Mouse (Mus musculus) spleen, postnatal 10 days (tissue): ENCODE measurements around the gene Zfp467.
A peak's percentile ranks its signal among the peaks of the same experiment; 100 is the strongest.

Experiments
- DNase-seq, 2 experiments: peaks; one replicate each; pipeline ENCODE4 v3.0.0; 2021 to 2022; ENCODE audit warnings: low spot score in 2 of 2

Gene Zfp467

DNA sequence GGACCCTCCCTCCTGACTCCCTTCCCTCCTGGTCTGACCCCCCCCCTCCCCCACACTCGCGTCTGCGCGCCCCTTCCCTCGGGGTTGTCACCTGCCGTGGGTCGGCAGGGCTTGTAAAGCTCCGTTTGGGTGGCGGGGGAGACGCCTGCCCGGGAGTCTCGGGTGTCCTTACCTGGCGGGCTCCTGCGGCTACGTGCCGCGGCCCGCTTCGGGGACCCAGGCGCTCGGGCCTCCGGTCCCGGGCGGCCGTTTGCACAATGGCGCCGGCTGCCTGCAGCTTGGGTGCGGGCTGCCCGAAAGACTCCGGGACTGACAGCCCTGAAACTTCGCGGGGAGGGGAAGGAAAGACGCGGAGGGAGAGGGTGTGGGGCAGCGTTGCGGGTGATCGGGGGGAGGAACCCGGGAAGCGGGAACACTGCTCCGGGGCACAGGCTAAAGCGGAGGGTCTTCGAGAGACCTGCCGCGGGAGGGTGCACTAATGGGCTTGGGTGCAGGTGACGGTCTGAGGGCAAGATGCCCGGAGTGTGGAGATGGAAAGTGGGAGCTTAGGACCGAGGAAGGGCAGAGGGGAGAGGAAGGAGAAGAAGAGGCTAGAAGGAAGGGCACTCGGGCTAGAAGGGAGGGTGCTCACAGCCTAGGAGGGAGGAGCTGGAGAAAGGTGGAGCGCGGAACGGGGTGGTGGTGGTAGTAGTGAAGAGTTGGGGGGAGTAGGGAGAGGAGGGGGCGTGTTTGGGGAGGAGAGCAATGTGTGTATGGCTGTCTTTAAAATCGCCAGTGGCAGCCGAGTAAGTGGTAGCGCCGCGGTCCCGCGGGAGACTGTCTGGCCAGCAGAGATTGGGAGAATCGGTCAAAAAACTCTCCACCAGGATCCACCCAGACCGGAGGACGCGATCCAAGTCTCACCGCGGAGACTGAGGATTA, at the start of gene Zfp467:
TSS of gene Zfp467 (minus strand) at position 645 of the 921 bp plus-strand sequence.
- DNase-seq = peak; percentile 19 to 40

DNA sequence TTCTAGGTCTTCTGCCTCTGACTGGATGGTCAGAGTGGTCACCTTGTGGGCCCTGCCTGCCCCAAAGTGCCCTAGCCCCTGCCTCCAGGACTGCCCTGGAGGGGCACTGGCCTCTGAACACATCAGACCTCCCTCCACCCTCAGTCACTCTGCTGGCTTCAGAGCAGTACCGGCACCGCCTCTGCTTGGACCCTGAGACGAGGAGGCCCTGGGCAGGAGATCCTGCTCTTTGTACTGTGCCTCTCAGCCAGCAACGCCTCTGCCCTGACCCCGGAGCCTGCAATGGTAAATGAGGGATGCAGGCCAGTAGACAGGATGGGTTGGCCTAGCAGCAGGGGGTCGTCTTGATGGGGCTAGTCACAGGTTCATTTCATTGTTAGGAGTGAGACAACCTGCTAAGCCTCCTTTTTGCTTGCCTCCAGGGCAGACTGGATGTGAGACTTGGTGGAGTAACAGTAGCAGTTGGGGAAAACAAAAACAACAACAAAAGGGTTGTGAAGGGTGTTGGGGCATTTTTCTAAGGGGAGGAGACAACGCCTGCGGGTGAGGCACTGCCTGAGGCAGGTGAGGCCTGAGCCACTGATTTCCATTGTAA, 47.6 kb upstream of the Zfp467 start:
- no peak for DNase-seq

DNA sequence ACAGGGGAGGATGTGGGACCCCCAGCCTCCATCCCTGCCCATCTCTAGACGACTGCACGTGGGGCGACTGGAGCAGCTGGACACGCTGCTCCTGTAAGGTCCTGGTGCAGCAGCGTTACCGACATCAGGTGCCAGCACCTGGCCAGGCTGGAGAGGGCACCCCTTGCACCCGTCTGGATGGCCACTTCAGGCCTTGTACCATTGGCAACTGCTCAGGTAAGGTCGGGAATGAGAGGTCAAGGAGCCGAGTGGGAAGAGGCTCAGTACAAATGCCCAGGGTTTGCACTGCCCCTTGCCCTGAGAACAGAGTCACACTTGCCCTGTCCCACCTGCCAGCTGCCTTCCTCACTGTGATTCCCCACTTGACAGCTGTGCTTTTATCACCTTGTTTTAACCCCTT, 45.7 kb upstream of the Zfp467 start:
- no peak for DNase-seq

DNA sequence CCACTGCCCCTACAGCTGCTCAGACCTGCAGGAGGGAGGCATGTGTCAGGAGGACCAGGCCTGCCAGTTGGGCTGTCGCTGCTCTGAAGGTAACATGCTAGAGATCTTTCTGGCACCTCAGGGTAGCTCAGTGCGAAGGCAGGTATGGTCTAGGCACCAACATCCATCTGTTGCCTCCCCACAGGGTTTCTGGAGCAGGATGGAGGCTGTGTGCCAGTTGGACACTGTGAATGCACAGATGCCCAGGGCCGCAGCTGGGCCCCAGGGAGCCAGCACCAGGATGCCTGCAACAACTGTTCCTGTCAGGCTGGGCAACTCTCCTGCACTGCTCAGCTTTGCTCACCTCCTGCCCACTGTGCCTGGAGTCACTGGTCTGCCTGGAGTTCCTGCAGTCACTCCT, 44.1 kb upstream of the Zfp467 start:
- DNase-seq = no peak

DNA sequence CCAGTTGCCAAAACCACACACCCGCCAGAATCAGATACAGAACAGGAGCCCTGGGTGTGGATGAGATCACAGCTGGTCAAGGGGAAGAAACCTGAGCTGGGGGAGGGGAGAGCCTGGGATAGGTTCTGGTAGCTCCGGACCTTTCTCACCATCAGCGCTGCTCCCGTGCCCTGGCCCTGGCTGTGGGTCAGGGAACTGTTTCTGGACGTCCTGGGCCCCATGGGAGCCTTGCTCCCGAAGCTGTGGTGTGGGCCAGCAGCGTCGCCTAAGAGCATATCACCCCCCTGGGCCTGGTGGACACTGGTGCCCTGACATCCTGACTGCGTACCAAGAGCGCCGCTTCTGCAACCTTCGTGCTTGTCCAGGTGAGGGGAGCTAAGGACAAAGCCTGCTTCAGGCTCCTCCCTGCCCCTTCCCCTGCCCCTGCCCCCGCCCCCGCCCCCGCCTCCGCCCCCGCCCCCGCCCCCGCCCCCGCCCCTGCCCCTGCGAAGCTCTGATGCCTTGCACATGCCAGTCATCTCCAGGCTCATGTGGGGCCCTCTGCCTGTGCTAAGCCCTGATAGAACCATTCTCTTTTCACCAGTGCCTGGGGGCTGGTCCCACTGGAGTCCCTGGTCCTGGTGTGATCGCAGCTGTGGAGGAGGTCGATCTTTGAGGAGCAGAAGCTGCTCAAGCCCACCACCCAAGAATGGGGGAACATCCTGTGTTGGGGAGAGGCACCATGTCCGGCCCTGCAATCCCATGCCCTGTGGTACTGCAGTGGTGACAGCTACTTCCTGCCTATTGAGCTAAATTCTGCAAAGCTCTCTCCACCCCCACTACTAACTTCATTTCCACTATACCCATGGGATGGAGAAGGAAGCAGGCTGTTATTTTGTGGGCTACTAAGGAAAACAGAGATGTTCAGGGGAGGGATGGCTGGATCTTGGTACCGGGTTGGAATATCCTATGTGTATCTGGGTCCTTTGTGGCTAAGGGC, 42.4 kb upstream of the Zfp467 start:
- no peak for DNase-seq

DNA sequence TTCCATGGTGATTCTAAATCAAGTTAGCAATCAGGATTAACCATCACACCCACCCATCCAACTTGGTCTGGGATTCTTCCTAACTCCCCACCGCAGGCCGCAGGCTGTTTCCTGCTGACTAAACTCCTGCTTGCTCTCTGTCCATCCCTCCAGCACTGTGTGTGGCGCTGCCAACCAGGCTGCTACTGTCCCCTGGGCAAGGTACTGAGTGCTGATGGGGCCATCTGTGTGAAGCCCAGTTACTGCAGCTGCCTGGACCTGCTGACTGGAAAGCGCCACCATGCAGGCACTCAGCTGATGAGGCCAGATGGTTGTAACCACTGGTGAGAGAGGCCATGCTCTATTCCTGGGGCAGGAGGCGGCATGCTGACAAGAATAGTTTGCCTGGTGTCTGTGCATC, 36.9 kb upstream of the Zfp467 start:
- DNase-seq = no peak

DNA sequence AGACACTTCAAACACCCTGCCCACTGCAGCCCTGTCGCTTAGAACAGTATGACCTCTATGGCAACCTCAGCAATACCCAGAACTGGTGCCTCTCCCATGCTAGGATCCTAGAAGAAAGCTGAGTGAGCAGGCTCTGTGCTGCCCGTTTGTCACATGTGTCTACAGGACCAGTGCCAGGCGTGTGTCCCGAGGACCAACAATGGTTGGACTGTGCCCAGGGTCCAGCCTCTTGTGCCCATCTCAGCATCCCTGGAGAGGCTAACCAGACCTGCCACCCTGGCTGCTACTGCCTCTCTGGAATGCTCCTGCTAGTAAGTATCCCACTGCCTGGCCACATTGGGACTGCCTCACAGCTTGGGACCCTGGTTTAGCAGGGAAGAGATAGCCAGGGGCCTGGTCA, 32.8 kb upstream of the Zfp467 start:
- DNase-seq = no peak

DNA sequence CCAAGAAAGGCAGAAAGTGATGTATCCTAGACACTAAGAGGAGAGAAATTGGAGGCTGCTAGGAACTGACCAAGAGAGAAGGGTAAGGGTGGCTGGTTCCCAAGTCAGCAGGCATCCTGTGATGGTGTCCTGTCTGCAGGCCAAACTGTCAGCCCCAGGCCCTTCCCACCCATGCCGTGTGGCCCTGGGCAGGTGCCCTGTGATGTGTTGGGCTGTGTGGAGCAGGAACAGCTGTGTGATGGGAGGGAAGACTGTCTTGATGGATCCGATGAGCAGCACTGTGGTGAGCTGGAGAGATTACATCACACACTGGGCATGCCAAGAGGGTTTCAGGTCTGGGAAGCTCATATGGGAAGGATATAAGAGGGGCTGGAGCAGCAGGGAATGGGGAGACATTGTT, 25.1 kb upstream of the Zfp467 start:
- DNase-seq = no peak

DNA sequence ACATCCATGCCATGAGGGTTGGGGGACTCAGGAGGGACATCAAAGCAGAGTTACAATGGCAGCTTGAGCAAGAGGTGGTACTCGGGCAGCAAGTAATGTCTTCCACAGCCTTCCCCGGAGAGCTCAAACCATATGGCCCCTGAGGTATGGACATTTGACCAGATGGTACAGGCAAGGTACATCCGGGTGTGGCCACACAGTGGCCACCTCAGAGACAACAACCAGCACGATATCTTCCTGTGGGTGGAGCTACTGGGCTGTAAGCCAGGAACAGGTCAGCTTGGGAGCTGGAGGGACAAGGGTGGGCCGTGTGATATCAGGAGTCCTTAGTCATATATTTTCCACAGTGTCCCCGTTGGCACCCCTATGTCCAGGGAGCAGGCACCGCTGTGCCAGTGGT, 21.9 kb upstream of the Zfp467 start:
- DNase-seq = no peak

DNA sequence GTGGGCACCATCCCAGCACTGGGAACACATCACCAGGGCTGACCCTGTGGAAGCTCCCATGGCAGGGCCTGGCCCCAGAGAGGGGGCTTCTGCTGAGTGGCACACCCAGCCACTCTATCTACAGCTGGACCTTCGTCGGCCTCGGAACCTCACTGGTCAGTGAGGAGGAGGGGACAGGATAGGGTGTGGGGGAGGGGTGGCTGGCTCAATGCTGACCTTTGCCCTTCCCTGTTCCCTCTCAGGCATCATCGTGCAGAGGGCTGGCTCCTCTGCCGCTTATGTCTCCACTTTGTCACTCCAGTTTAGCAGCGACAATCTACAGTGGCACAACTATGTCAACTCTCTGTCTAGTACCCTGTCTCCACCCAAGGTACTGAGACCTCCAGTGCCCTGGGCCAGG, 21.1 kb upstream of the Zfp467 start:
- no peak for DNase-seq

DNA sequence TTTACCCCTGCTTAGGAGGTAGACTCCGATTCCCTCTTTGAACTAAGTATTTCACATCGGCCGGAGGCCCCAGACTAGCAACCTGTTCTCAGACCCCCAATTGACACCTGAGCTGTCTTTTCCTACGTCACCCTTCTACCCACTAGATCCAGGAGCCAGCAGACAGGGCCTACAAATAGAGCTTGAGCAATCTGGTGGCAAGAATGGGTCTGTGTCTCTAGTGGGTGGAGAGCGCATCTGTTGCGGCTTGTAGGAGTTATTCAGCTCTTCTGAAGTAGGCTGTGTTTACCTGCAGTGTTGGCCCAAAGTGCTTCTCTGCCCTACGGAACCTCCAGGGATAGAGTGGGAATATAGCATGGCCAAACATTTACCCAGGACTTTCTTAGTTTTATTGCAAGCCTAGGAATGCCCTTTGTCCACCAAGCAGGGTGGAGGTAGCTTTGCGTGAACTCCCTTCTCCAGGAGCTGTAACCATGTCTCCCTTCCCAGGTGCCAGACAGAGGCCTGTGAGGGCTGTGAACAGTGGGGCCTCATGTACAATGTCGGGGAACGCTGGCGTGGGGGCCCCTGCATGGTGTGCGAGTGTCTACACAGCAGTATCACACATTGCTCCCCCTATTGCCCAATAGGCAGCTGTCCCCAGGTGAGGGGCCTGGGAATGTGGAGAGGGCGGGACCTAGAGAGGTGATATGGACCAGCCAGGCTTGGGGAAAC, 19.5 kb upstream of the Zfp467 start:
- no peak for DNase-seq

DNA sequence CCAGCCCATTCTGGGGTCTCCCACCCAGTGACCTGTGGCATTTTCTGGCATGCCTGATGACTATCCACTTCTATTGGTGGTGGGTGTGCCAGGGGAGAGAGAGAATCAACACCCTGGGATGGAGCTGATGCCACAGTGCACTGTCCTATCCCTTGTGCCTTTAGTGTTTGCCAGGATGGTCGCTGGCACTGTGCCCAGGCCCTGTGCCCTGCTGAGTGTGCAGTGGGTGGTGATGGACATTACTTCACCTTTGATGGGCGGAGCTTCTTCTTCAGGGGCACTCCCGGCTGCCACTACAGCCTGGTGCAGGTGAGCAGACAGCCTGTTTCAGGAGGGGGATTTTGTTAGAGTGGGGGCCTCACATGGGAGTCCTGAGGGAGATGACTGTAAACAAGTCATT, 7.1 kb upstream of the Zfp467 start:
- DNase-seq = no peak

DNA sequence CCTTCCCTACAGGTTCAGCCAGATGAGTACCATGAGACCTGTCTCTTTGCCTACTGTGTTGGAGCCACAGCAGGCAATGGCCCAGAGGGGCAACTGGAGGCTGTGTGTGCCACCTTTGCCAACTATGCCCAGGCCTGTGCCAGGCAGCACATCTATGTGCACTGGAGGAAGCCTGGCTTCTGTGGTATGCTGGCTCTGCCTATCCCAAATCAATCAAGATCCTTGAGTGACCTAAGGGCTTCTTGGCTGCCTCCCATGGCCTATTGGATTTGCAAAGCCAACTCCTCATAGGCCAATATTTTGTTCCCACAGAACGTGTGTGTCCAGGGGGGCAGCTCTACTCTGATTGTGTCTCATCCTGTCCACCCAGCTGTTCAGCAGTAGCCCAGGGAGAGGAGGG, 6.5 kb upstream of the Zfp467 start:
- DNase-seq = no peak

DNA sequence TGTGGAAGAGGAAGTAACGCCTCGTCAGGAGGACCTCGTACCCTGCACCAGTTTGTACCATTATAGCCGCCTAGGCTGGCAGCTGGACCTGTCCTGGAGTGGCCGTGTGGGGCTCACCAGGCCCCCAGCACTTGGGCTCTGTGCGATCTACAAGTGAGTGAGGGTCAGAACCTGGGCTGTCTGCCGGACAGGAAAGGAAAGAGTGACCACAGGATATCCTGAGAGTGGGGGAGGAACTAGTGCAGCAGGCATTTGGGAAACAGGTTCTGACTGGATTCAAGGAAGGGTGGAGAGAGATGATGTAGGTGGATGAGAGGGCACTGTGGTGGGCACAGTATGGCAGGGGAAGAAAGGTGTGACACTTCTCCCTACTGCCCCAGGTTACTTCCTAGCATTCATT, 2.9 kb upstream of the Zfp467 start:
- no peak for DNase-seq

DNA sequence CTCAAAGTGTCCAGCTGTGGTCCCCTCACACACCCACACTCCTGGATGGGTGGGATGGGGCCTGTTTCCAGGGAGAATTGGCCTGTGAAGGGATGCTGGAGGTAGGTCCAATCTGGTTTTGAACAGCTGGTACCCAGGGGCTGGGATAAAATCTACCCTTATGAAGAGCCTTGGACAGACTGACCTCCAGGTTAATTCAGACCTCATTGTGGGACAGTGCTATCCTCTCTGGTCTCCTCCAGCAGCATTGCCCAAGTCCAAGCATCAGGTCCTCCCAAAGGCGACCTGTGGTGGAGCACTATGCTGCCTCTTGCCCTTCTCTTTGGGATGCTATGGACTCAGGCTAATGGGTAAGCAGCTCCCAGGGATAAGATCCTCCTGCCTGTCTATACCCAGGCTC, 2.3 kb upstream of the Zfp467 start, which contains the start of gene Sspo:
TSS of gene Sspo (plus strand) at position 301 of the 400 bp plus-strand sequence.
- no peak for DNase-seq

DNA sequence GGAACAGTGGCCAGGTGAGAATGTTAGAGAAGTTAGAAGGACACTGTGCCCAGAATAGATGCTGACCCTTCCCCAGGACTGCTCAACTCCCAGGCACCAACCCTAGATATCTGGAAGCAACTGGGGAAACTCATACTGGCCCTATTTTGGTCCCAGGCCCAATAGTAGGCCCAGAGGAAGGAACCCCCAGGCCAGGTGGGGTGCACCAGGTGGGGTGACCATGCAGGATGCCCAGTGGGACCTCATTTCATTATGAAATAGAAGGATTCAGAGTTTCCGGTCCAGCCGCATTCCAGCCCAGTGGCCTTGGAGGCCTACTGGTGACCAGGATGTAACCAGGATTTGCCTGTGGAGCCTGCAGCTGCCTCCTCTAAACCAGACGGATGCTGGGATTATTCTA, 1.3 kb upstream of the Zfp467 start:
- no peak for DNase-seq

DNA sequence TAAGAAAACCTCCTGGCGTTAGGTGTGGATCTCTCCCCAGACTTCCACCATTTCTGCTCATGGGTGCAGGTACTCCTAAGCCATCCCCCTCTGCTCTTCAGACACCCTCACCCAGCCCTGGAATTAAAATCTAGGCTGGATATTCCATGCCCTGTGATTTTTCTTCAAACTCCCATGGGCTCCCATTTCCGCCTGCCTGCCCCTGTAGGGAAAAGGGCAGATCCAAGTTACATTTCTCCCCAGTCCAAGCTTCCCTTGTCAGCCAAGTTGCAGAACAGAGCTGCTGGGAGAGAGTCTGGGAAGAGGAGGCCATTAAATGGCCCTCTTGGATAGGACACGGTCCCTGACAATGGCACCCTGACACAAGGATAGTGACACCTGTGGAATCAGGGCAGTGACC, 631 bp upstream of the Zfp467 start:
- no peak for DNase-seq

DNA sequence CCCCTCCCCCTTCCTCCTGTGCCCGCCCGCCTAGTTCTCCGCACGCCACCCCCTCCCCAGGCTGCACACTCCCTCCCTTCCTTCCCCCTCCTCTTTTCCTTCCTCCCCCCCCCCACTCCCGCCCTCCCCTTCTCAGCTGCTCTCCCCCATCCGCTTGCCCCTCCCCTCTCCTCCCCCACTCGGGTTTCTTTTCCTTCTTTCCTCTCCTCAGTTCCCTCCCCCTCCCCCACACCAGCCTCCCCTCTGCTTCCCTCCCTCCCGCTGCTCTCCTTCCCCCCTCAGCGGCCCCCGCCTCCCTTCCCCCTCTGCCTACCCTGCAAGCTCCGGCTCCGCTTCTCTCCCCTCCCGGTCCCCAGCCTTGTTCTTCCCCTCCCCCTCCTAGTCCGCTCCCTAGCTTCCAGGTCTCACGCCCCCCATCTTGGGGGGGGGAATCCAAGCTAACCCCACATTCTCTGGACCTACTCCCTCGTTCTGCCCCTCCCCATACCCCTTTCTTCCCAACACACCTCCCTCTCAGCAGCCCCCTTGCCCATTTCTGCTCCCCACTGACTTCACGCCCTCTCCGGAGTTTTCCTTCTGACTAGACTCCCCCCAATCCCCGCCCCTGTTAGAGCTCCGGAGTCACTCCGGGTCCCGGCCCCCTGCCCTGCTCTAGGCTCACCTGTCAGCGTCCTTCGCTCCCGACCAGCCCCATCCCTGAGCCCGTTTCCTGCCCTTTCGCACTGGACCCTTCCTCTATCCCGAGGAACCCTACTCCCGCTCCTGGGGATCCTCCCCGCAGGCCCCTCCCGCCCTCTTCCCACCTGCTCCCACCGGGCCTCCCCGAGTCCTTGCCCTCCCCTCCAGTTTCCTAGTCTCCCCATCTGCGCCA, 1.1 kb downstream of the Zfp467 start:
- peak; percentile 11 to 65 for DNase-seq

DNA sequence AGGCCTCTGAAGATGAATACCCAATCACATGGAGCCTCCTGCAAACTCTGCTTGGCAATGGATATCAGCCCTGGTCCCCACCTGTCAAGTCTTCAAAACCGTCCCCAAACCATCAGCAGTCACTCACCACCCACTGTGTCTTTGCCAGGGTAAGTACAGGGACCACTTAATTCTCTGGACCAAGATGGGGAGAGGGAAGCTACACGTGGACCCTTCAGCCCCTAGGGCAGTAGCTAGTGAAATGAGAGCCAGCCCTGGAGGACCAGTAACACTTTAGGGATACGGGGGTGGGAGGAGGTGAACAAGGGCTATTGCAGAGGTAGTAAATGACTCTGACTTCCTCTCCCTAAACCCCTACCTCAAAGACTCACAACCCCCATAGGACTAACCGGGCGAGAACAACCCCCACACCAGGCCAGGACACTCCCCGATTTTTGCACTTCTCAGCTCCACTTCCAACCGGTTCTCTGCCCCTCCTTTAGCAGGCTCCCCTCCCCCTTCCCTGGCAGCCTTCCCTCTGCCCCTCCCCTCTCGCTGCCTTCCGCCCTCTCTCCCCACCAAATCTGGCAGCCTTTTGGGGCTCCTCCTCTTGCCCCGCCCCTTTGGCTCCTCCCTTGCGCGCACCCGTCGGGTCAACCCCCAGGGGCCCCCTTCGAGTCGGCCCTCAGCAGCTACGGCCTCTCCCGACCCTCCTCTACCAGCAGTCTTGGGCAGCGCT, 1.9 kb downstream of the Zfp467 start:
- DNase-seq = peak; percentile 59 to 87
